Mouse (Mus musculus) forelimb bud, embryonic 11.5 days (tissue): ENCODE data around the gene Tank.

Experiments
- DNase-seq: peaks from one replicate; pipeline ENCODE4 v3.0.0-alpha.2; 2012; ENCODE audit warnings: low read depth, low spot score

Tank gene

GRCm38 (mm10) chr2:61578433-61578832 is at the start of gene Tank:
Gene Tank, plus strand, starts transcription at chr2:61578585.
- no peak for DNase-seq

- no peak for DNase-seq
These were observed 46.1 kb upstream of the Tank start for GRCm38 (mm10) chr2:61532326-61532725.

- no peak for DNase-seq
These were observed 45.3 kb upstream of the Tank start for GRCm38 (mm10) chr2:61533131-61533530.

- no peak for DNase-seq
These were observed 41.5 kb upstream of the Tank start for GRCm38 (mm10) chr2:61536901-61537300.

- no peak for DNase-seq
These were observed 39.0 kb upstream of the Tank start for GRCm38 (mm10) chr2:61539378-61539777.

- DNase-seq = no peak
These were observed 36.0 kb upstream of the Tank start for GRCm38 (mm10) chr2:61542426-61542825.

- DNase-seq = no peak
These were observed 32.7 kb upstream of the Tank start for GRCm38 (mm10) chr2:61545666-61546065.

DNA sequence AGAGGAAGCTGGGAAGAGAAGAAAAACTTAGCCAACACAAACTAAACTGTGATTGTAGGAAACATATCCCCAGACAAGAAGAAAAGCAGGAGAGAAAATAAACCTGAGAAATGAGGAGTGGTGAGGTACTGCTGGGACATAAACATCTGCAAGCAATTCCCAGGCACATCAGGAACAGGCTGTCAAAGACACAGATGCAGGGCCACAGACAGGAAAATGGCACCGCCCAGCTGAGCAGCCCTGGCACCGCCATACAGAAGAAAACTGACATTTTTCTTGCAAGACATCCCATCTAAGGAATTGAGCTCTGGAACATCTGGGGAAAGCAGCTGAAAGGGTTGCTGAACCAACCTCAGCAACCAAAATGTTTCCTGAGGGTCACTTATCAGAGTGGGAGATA is 30.4 kb upstream of the Tank start:
- DNase-seq = peak; percentile 39

DNA sequence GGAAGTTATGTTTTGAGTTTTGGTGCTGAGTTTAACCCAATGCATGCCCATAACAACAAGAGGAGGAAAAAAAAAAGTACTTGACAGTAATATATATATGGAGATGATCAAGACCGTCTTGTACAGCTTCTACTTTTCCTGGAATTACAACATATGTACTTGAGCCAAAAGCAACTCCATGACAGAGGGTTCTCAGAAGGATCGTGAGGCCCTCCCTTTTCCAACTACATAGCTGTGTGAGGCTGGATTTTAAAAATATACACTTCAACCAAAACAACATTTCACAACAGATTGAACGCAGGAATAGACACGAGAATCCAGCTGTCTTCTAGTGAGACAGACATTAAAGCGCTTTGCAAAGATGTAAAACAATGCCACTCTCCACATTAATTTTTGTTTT is 26.7 kb upstream of the Tank start:
- DNase-seq = no peak

GRCm38 (mm10) chr2:61555367-61555766 is 23.0 kb upstream of the Tank start:
- no peak for DNase-seq

DNA sequence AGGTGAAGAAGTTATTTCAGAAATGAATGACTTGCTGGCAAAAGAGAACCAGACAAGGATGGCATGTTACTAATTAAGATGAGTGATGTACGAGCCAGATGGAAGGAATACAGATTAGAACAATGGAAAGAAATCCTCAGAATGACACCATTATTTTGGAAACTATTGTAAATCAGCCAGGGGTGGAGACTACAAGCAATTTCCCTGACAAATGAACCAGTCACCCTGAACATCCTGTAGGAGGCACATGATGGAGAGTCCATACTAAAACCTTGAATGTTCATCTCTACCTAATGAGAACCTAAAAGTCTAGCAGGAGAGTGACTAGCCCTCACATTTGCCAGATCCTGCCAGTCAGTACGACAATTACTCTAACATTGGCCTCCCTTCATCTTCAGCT is 22.6 kb upstream of the Tank start:
- no peak for DNase-seq

GRCm38 (mm10) chr2:61556639-61557038 is 21.7 kb upstream of the Tank start:
- DNase-seq = no peak

DNA sequence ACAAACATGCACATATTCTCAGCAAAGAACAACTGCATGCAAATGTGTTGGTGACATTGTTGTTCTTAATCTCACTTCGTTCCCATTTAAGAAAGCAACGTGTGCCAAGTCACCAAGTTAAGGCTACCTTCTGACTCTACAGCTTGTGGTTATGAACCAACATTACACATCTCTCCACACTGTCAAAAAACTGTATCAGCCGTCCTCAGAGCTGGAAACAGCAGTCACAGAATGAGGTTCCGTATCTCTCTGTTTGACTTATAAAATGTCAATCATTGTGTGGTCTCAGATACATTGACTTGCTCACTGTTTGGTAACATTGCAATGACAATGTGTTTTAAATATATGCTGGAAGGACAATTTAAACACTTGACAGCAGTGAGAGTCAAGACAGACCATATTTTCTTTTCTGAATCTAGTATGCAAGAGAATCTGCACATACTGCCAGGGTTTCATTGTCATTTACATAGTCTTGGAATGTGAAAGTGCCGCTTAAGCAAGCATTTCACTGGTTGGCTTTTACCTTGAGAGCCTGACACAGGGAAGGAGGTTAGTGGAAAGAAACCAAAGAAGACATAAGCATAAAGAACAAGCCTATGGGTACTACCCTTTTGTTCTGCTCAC is 20.4 kb upstream of the Tank start:
- no peak for DNase-seq

DNA sequence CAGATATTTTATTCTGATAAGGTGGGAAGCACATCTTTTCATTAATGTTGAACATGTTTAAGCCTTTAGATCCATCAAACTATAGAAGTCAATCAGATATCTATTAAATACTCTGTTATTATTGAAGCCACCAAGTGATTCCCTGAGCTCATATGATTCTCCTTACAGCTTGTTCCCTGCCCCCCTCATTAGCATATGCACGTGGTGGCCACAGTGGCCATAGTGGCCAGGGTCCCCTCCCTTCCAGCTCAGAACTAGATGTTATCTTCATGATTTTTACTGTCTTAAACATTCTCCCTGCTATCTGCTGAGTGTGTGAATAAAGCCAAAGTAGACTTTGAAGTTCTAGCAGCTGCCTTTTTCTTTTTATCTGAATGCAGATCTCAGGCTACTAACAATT is 17.3 kb upstream of the Tank start:
- DNase-seq = no peak

DNA sequence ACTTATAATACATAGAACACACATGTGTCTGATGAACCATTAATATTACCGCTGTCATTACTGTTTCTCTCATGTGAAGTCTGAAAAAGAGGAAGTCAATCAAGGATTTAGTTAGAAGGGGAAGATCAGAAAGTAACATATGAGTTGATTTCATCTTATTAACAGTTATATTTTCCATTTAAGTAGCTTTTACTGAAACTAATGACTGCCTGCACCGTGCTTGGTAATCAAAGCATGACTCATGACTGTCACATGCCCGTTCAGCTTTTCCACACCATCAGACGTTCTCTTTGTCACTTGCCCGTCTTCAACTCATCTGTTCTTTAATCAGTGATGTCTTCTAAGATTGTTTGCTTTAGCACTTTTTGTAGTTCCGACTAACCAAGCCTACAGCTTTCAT is 15.2 kb upstream of the Tank start:
- DNase-seq = no peak

DNA sequence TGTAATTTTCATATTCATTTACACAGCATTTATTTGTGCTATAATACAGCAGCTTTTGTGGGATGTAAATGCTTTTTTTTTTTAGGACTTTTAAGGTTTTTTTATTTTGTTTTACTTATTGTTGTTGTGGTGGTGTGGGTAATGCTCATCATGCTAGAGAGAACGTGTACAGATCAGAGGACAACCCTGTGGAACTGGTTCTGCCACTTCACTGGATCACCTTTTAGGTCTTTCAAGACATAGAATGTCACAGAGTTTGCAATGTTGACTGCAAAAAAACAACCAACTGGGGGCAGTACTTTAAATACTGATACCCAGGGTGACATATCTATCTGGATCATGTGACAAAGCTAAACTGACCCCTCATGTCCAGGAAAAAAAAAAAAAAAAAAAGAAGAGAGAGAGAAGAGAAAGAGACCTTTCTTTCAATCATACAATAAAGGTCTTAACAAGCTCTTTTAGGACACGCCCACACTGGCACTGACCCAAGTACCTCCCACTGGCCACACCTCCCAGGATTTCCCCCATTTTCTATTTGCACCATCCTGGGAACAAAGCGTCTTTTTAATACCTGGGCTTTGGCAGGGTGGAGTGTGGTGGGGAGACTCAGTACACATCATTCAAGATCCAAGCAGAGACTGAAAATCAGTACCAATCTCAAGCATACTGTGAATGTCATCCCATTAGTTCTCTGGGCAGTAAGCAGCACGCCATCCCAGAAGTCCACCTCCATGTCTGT is 11.2 kb upstream of the Tank start:
- peak; percentile 20 for DNase-seq

GRCm38 (mm10) chr2:61569181-61569580 is 9.2 kb upstream of the Tank start:
- DNase-seq = no peak

- no peak for DNase-seq
These were observed 6.9 kb upstream of the Tank start for GRCm38 (mm10) chr2:61571343-61571955.

DNA sequence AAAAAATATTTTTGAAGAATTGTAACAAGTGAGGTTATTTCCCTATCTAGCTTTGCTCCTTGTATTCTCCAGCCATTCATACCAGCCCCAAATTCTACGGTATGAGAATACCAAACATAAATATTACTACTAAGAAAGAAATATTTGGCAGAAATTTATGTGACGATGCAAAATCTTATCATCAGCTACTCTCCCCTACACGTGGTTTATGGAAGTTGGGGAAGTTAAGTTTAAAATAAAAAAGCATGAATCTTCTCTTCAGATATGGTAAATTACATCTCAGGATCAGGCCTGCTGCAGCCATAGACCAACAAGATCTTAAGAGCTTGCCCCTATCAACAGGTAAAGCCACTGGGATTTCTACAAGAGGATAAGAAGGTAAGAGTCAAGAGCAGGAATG is 1.9 kb upstream of the Tank start:
- no peak for DNase-seq

- DNase-seq = no peak
These were observed 1.3 kb upstream of the Tank start for GRCm38 (mm10) chr2:61576928-61577695.

DNA sequence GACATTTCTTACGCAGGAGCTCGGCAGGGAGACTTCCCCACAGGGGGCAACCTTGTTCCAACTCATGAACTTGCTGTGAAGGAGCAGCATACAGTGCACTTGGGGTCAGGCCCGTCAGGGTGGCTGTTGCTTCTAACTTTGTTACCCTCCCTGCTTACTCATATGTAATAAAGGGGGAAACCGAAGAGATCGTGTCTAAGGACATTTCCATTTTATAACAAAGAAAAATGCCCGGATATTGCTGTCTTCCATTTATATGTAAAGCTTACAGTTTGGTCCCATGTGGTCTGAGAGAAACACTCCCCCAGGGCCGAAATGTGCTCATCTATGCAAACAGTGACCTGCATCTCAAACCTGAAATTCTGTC is 706 bp upstream of the Tank start:
- DNase-seq = no peak

DNA sequence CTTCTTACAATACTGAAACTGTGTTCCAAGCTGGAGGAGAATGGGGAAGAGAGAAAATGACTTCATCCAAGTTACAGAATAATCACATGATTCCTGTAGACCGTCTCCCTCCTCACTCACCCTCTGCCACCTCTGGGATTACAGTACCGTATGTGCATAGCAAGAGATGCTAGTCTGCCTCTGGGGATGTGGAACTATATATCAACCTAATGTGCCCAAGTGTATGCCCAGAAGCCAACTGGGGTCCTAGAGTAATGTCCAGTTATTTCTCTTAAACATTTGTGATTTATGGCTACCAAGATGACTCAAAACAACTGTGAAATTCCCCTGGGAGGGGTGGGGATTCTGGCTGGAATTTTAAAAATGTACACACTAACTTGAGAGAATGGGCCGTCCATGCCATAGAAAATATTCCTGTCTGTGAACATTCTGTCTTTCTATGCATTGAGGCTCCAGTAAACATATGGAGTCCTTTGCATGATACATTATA is 1.2 kb downstream of the Tank start:
- peak; percentile 54 for DNase-seq
